Mouse (Mus musculus) kidney, adult 2 months (tissue): ENCODE results near the gene Olfr97. TPM values are rescaled to one million over a fixed set of nuclear protein-coding genes. Genes with fewer than 3 reads are reported as not detected.
"Not testable (repeated sequence)": the region's sequence is repeated elsewhere in the genome, so short reads cannot be mapped to it uniquely, and the experiment has no call there.

Source experiments
- DNase-seq: peaks from one replicate; pipeline ENCODE4 v3.0.0; 2021
- H3K27ac ChIP-seq: fragments of 200-500 bp; 2 replicates; pipeline ENCODE4 v1.5.1; 2012; ENCODE audit warnings: low read depth, low read length, control low read depth, inconsistent platforms; ENCODE audit not compliant: insufficient read depth
- H3K27me3 ChIP-seq: fragments of 200-500 bp; replicated peaks from 2 replicates; pipeline ENCODE4 v1.6.1; 2012; ENCODE audit warnings: mild to moderate bottlenecking, moderate library complexity, low read length, inconsistent platforms; ENCODE audit not compliant: control insufficient read depth, insufficient read depth
- H3K36me3 ChIP-seq: fragments of 200-500 bp; 2 replicates; pipeline ENCODE4 v1.6.1; 2012; ENCODE audit warnings: mild to moderate bottlenecking, moderate library complexity, low read length, inconsistent platforms; ENCODE audit not compliant: control insufficient read depth, insufficient read depth
- H3K4me1 ChIP-seq: fragments of 200-500 bp; 2 replicates; pipeline ENCODE4 v1.6.1; 2011; ENCODE audit warnings: low read length; ENCODE audit not compliant: control insufficient read depth, insufficient read depth
- H3K4me3 ChIP-seq: fragments of 200-500 bp; 2 replicates; pipeline ENCODE4 v1.5.1; 2011; ENCODE audit warnings: mild to moderate bottlenecking, low read depth, low read length, control low read depth; ENCODE audit not compliant: insufficient read depth
- CTCF ChIP-seq: fragments of 200-500 bp; conservative IDR thresholded peaks from 2 replicates; pipeline ENCODE4 v1.5.1; 2011; ENCODE audit warnings: low read depth, mild to moderate bottlenecking, control low read depth, low read length, moderate library complexity, mixed read lengths; ENCODE audit not compliant: insufficient read depth, insufficient read length
- POLR2A ChIP-seq: fragments of 200-500 bp; IDR thresholded peaks from one replicate; pipeline ENCODE4 v1.6.1; 2011; ENCODE audit warnings: low read depth, low read length, control low read depth
- WGBS: fragments of 180-500 bp; shearing (Covaris S2); methylation state at CpG from one replicate; pipeline ENCODE4 v1.1.7; 2018; 5-methylcytosine and 5-hydroxymethylcytosine counted together
- polyA plus RNA-seq: library from polyadenylated mRNA; depleted of rRNA; stranded (reverse); fragments of >200 nt; gene quantifications from 2 replicates; pipeline ENCODE4 v1.2.3, GENCODE M21; 2012; rRNA removed

The Olfr97 gene
- not detected in 2 replicates for polyA plus RNA-seq

GRCm38 (mm10) chr17:37237230-37237629 is at the start of gene Olfr97:
Olfr97 (minus strand) TSS chr17:37237330.
- not testable (repeated sequence) for H3K4me3 ChIP-seq, H3K36me3 ChIP-seq, H3K27ac ChIP-seq, H3K4me1 ChIP-seq, DNase-seq, H3K27me3 ChIP-seq
- WGBS = 78% methylated on average over 2 of the region's 2 CpGs

- no peaks in the 10 kb centered on the region for H3K4me1 ChIP-seq
- DNase-seq = no peak
- H3K27ac ChIP-seq = no peak within 1 kb of the TSS
- no peaks in the 10 kb centered on the region for H3K27me3 ChIP-seq
- no peaks in the 10 kb centered on the region for H3K36me3 ChIP-seq
- TF ChIP-seq CTCF = no peak
- TF ChIP-seq POLR2A = no peak
- H3K4me3 ChIP-seq = no peak within 1 kb of the TSS
- 80% methylated on average over 1 of the region's 1 CpGs for WGBS
These were observed 46.2 kb upstream of the Olfr97 start, which contains the start of gene Olfr99 for GRCm38 (mm10) chr17:37283360-37283759. Olfr99 (minus strand) TSS chr17:37283460.

- 59% methylated on average over 1 of the region's 1 CpGs for WGBS
- H3K27ac ChIP-seq = no peak overlapping the region
- no peak overlapping the region for H3K4me3 ChIP-seq
- peak; percentile 33 for DNase-seq
- H3K4me1 ChIP-seq = no peaks in the 10 kb centered on the region
- no peaks in the 10 kb centered on the region for H3K27me3 ChIP-seq
- no peak for TF ChIP-seq CTCF
- no peak for TF ChIP-seq POLR2A
- H3K36me3 ChIP-seq = no peaks in the 10 kb centered on the region
These were observed 43.2 kb upstream of the Olfr97 start for GRCm38 (mm10) chr17:37280331-37280730.

- Histone ChIP-seq H3K27me3 (no peaks in the 10 kb centered on the region), H3K36me3 (no peaks in the 10 kb centered on the region), H3K4me3 (no peak overlapping the region), H3K27ac (no peak overlapping the region), H3K4me1 (no peaks in the 10 kb centered on the region)
- no peak for DNase-seq
- no peak for TF ChIP-seq POLR2A
- no peak for TF ChIP-seq CTCF
These were observed 39.4 kb upstream of the Olfr97 start for GRCm38 (mm10) chr17:37276573-37276972.

- DNase-seq = no peak
- Histone ChIP-seq H3K4me3 (no peak overlapping the region), H3K27me3 (no peaks in the 10 kb centered on the region), H3K27ac (no peak overlapping the region), H3K36me3 (no peaks in the 10 kb centered on the region), H3K4me1 (no peaks in the 10 kb centered on the region)
- 78% methylated on average over 2 of the region's 2 CpGs for WGBS
- TF ChIP-seq POLR2A (no peak), CTCF (no peak)
These were observed 38.6 kb upstream of the Olfr97 start for GRCm38 (mm10) chr17:37275626-37276248.

GRCm38 (mm10) chr17:37270702-37271092 is 33.6 kb upstream of the Olfr97 start:
- Histone ChIP-seq H3K27me3 (no peaks in the 10 kb centered on the region; the same call in 1 of the 2 replicates), H3K4me1 (no peaks in the 10 kb centered on the region), H3K27ac (peak overlapping the region; percentile 12; the same call in 1 of the 2 replicates), H3K4me3 (peak overlapping the region; percentile 64), H3K36me3 (no peaks in the 10 kb centered on the region)
- WGBS = 47% methylated on average over 8 of the region's 8 CpGs
- TF ChIP-seq CTCF = no peak
- peak; percentile 78 for DNase-seq

- Histone ChIP-seq H3K27ac (peak within 1 kb of the TSS; percentile 12; the same call in 1 of the 2 replicates), H3K27me3 (no peaks in the 10 kb centered on the region; the same call in 1 of the 2 replicates)
These were observed 33.0 kb upstream of the Olfr97 start, which contains the start of gene H2-M3 for GRCm38 (mm10) chr17:37270058-37270701. H2-M3 (plus strand) TSS chr17:37270220.

More at GRCm38 (mm10) chr17:37270058-37270701, 33.0 kb upstream of the Olfr97 start, which contains the start of gene H2-M3:
- 2% methylated on average over 26 of the region's 26 CpGs for WGBS
- peak; percentile 95 for DNase-seq
- H3K4me3 ChIP-seq = peak within 1 kb of the TSS; percentile 64
- TF ChIP-seq POLR2A (no peak), CTCF (no peak)
- no peaks in the 10 kb centered on the region for H3K4me1 ChIP-seq
- H3K36me3 ChIP-seq = no peaks in the 10 kb centered on the region
